Mouse (Mus musculus) lung, adult 18-20 months (tissue): ENCODE results near the gene Glod4.

Experiments
- DNase-seq, 2 experiments: peaks; one replicate each; pipeline ENCODE4 v3.0.0; 2022; ENCODE audit warnings: mixed read lengths in 2 of 2

Glod4 gene

DNA sequence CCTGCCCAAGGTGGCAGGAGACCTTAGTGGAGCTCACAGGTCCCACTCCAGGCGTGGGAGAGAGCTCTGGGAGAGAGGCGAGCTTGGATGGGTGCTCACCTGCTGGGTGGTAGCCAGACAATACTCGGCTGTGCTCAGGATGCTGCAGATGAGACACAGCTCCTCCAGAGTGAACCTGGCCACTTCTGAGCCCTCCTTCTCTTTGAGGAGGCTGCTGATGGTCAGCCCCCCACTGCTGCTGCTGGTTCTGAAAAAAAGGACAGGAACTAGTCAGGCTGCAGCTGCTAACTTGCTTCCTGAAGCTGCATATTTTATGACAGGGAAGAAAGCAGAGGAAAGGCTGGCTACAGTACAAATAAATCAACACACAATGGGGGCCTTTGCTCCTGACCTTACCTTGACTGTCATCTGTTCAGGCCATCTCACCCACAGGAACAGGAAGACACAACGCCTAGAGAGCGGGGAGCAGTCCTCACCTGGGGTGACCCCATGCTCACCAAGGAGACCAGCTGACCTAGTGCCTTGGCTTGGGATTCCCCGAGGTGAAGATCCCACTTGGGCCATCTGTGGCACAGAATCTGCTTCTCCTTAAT lies 162.4 kb downstream of the Glod4 start:
- no peak for DNase-seq

- peak; percentile 15 to 23 for DNase-seq
Observed at GRCm38 (mm10) chr11:76080293-76080692, 163.2 kb downstream of the Glod4 start.

GRCm38 (mm10) chr11:76077341-76077740 lies 166.2 kb downstream of the Glod4 start:
- DNase-seq = no peak

- DNase-seq = no peak
Observed at GRCm38 (mm10) chr11:76074296-76075093, 169.0 kb downstream of the Glod4 start.
